Mouse (Mus musculus): ENCODE measurements at regions not wholly inside any gene's neighbourhood (a gene's known extent, or its start where the extent isn't known, plus 50 kb on each side); places are given as distances from the start of the nearest gene placed in this dataset.

DNA sequence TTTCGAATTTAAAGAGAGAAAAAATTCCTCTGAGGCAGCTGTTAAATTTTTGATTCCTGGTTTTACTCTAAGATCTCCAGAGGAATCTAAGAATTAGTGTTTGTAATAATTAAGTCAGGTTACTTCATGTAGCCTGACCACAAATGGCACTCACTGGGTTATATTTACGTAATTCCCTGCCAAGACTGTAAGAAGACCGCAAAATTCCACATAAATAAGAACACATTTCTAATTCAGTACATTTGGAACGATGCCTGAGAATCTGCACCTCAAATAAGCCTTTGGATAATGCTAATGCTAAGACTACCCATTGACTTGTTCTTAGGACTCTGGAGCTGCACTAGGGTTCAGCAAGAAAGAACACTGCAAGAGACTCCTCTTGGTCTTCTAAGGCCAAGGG lies 81.2 kb upstream of the Usp27x start:
- TF ChIP-seq POLR2A (IDR thresholded peaks at IDR 0.05; ENCODE audit: low read depth, low read length) (no peak), CTCF (IDR thresholded peaks at IDR 0.05; ENCODE audit: extremely low read depth, insufficient read length, insufficient replicate concordance, low read depth, low read length) (no peak)
